Mouse (Mus musculus): ENCODE measurements around the gene Zfand3. TPM values are rescaled to one million over a fixed set of nuclear protein-coding genes. Genes with fewer than 3 reads are reported as not detected.

Gene Zfand3
- polyA plus RNA-seq, 1 experiment from 2014 or later, result 49.3 TPM

DNA sequence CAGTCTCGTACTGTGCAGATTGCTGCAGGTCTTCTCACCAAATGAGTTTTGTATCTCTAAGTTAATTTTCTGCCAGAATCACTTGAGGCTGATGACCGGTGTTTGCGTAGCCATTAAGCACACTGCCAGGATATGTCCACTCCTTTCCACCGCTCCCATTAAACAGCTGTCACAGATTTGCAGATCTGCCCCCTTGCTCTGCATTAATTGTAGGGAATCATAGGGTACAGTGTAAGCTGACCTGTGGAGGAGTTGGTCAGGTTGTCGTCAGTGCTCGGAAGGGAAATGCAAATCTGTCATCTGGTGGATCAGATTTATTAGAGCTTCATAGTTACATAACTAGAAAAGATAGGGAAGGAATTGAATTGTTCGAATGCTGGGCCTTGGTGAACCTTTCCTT is 106.1 kb downstream of the Zfand3 start:
- no peak overlapping the region for H3K4me2 ChIP-seq
- no peaks in the 10 kb centered on the region for H3K27me3 ChIP-seq
- no peak for ATAC-seq (replicated peaks; ENCODE audit: insufficient number of reproducible peaks, insufficient read depth, low FRiP score, low read depth)
- no peak overlapping the region for H3K9ac ChIP-seq
- no peak overlapping the region for H3K27ac ChIP-seq
- H3K36me3 ChIP-seq, result no peaks in the 10 kb centered on the region
- H3K4me3 ChIP-seq, result no peak overlapping the region
- 64% methylated on average over 7 of the region's 7 CpGs for WGBS
- H3K4me1 ChIP-seq (replicated peaks), result peaks cover 18% of the 10 kb centered on the region
- H3K9me3 ChIP-seq (replicated peaks), result no peaks in the 10 kb centered on the region

DNA sequence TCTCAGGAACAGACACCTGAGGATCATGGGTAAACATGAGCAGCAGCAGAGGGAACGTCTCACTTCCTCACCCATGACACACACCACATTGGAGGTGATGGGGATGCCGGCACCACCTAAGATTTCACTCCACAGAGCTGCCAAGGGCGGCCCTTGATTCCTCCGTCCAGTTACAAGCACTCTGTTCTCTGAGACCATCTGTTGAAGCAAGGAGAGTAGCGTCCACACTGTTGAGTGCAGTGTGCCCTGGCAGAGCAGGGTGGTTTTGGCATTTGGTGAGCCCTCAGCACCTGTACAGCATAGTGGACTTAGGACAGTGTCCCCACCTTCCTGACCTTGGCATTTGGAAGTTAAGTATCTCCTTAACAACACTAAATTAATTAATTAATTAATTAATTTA is 107.0 kb downstream of the Zfand3 start:
- Histone ChIP-seq H3K9ac (no peak overlapping the region), H3K36me3 (no peaks in the 10 kb centered on the region), H3K4me3 (no peak overlapping the region), H3K27me3 (no peaks in the 10 kb centered on the region), H3K4me2 (no peak overlapping the region), H3K9me3 (replicated peaks) (no peaks in the 10 kb centered on the region), H3K4me1 (replicated peaks) (peaks cover 21% of the 10 kb centered on the region), H3K27ac (no peak overlapping the region)
- ATAC-seq (replicated peaks; ENCODE audit: insufficient number of reproducible peaks, insufficient read depth, low FRiP score, low read depth), result no peak
- 60% methylated on average over 5 of the region's 5 CpGs for WGBS

GRCm38 (mm10) chr17:30112080-30112479 is 107.5 kb downstream of the Zfand3 start:
- Histone ChIP-seq H3K4me1 (replicated peaks) (peaks cover 26% of the 10 kb centered on the region), H3K27me3 (no peaks in the 10 kb centered on the region), H3K27ac (no peak overlapping the region), H3K36me3 (no peaks in the 10 kb centered on the region), H3K4me3 (no peak overlapping the region), H3K4me2 (no peak overlapping the region), H3K9ac (no peak overlapping the region), H3K9me3 (replicated peaks) (no peaks in the 10 kb centered on the region)
- WGBS, result 77% methylated on average over 4 of the region's 4 CpGs
- ATAC-seq (replicated peaks; ENCODE audit: insufficient number of reproducible peaks, insufficient read depth, low FRiP score, low read depth), result no peak

- no peaks in the 10 kb centered on the region for H3K27me3 ChIP-seq
- H3K9ac ChIP-seq, result no peak overlapping the region
- no peak for ATAC-seq (replicated peaks; ENCODE audit: insufficient number of reproducible peaks, insufficient read depth, low FRiP score, low read depth)
- no peak overlapping the region for H3K4me3 ChIP-seq
- no peak overlapping the region for H3K27ac ChIP-seq
- no peak overlapping the region for H3K4me2 ChIP-seq
- H3K9me3 ChIP-seq (replicated peaks), result no peaks in the 10 kb centered on the region
- peaks cover 28% of the 10 kb centered on the region for H3K4me1 ChIP-seq (replicated peaks)
- WGBS, result 74% methylated on average over 7 of the region's 7 CpGs
- no peaks in the 10 kb centered on the region for H3K36me3 ChIP-seq
These were observed 108.2 kb downstream of the Zfand3 start for GRCm38 (mm10) chr17:30112555-30113305.

GRCm38 (mm10) chr17:30114761-30115160 is 110.2 kb downstream of the Zfand3 start:
- no peaks in the 10 kb centered on the region for H3K36me3 ChIP-seq
- ATAC-seq (replicated peaks; ENCODE audit: insufficient number of reproducible peaks, insufficient read depth, low FRiP score, low read depth), result no peak
- H3K4me2 ChIP-seq, result no peak overlapping the region
- no peaks in the 10 kb centered on the region for H3K9me3 ChIP-seq (replicated peaks)
- peaks cover 39% of the 10 kb centered on the region for H3K4me1 ChIP-seq (replicated peaks)
- no peaks in the 10 kb centered on the region for H3K27me3 ChIP-seq
- WGBS, result 81% methylated on average over 3 of the region's 3 CpGs
- no peak overlapping the region for H3K27ac ChIP-seq
- H3K4me3 ChIP-seq, result no peak overlapping the region
- no peak overlapping the region for H3K9ac ChIP-seq

DNA sequence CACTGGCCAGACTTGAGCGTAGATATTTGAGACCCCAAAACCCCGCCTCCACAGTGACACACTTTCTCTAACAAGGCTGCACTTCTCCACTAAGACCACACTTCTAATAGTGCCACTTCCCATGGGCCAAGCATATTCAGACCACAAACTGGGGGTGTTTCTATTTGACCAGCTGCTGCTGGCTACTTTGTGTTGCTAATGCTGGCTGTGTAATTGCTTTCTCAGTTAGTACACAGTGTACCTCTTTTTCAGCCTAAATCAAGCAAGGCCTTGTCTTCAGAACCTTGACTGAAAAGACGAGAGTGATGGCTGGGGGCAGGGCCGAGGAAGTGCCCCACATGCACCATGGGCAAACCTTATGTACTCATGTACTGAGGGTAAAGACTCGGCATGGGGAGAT is 111.7 kb downstream of the Zfand3 start:
- Histone ChIP-seq H3K9me3 (replicated peaks) (no peaks in the 10 kb centered on the region), H3K27ac (no peak overlapping the region), H3K36me3 (no peaks in the 10 kb centered on the region), H3K4me2 (no peak overlapping the region), H3K9ac (no peak overlapping the region), H3K27me3 (no peaks in the 10 kb centered on the region), H3K4me3 (no peak overlapping the region), H3K4me1 (replicated peaks) (peaks cover 30% of the 10 kb centered on the region)
- WGBS, result 80% methylated on average over 5 of the region's 5 CpGs
- ATAC-seq (replicated peaks; ENCODE audit: insufficient number of reproducible peaks, insufficient read depth, low FRiP score, low read depth), result no peak

- no peaks in the 10 kb centered on the region for H3K36me3 ChIP-seq
- peaks cover 22% of the 10 kb centered on the region for H3K4me1 ChIP-seq (replicated peaks)
- no peaks in the 10 kb centered on the region for H3K27me3 ChIP-seq
- no peak overlapping the region for H3K4me3 ChIP-seq
- ATAC-seq (replicated peaks; ENCODE audit: insufficient number of reproducible peaks, insufficient read depth, low FRiP score, low read depth), result no peak
- H3K27ac ChIP-seq, result no peak overlapping the region
- no peaks in the 10 kb centered on the region for H3K9me3 ChIP-seq (replicated peaks)
- 72% methylated on average over 5 of the region's 5 CpGs for WGBS
- H3K4me2 ChIP-seq, result no peak overlapping the region
- no peak overlapping the region for H3K9ac ChIP-seq
These were observed 113.5 kb downstream of the Zfand3 start for GRCm38 (mm10) chr17:30118036-30118435.

DNA sequence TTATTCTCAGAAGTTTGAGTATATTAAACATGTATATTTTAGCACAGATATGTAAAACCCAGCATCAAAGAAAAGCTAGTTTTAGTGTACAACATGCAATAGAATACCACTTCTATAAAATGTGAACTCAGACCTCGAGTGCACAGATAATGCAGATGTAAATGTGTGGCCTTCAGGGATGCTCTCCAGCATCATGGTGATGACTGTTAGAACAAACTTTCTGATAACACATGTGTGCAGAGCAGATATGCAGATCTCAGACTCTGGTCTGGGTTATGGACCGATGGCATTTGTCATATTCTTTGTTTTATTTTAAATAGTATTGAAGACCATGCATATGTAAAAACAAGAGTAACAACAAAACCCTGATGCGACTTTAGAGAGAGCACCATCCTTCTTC is 117.7 kb downstream of the Zfand3 start:
- H3K27me3 ChIP-seq, result no peaks in the 10 kb centered on the region
- 82% methylated on average over 3 of the region's 3 CpGs for WGBS
- no peak for ATAC-seq (replicated peaks; ENCODE audit: insufficient number of reproducible peaks, insufficient read depth, low FRiP score, low read depth)

GRCm38 (mm10) chr17:30128456-30128855 is 123.9 kb downstream of the Zfand3 start:
- H3K4me3 ChIP-seq, result no peak overlapping the region
- H3K9ac ChIP-seq, result no peak overlapping the region
- H3K27me3 ChIP-seq, result no peaks in the 10 kb centered on the region
- no peak overlapping the region for H3K27ac ChIP-seq
- no peak overlapping the region for H3K4me2 ChIP-seq
- H3K36me3 ChIP-seq, result no peaks in the 10 kb centered on the region
- peaks cover 19% of the 10 kb centered on the region for H3K4me1 ChIP-seq (replicated peaks)
- no peaks in the 10 kb centered on the region for H3K9me3 ChIP-seq (replicated peaks)
- WGBS, result 74% methylated on average over 6 of the region's 6 CpGs
- ATAC-seq (replicated peaks; ENCODE audit: insufficient number of reproducible peaks, insufficient read depth, low FRiP score, low read depth), result no peak

More for the DNA sequence above, 117.7 kb downstream of the Zfand3 start:
- H3K36me3 ChIP-seq, result no peaks in the 10 kb centered on the region
- no peak overlapping the region for H3K9ac ChIP-seq
- H3K4me2 ChIP-seq, result no peak overlapping the region
- no peak overlapping the region for H3K4me3 ChIP-seq
- peaks cover 11% of the 10 kb centered on the region for H3K4me1 ChIP-seq (replicated peaks)
- H3K9me3 ChIP-seq (replicated peaks), result no peaks in the 10 kb centered on the region
- no peak overlapping the region for H3K27ac ChIP-seq

- Histone ChIP-seq H3K4me3 (no peak overlapping the region), H3K9me3 (replicated peaks) (no peaks in the 10 kb centered on the region), H3K4me2 (no peak overlapping the region), H3K27ac (no peak overlapping the region), H3K4me1 (replicated peaks) (peaks cover 23% of the 10 kb centered on the region), H3K36me3 (no peaks in the 10 kb centered on the region), H3K27me3 (no peaks in the 10 kb centered on the region), H3K9ac (no peak overlapping the region)
- 90% methylated on average over 7 of the region's 7 CpGs for WGBS
- no peak for ATAC-seq (replicated peaks; ENCODE audit: insufficient number of reproducible peaks, insufficient read depth, low FRiP score, low read depth)
These were observed 124.7 kb downstream of the Zfand3 start for GRCm38 (mm10) chr17:30129220-30129619.

GRCm38 (mm10) chr17:30130326-30130725 is 125.8 kb downstream of the Zfand3 start:
- no peak for ATAC-seq (replicated peaks; ENCODE audit: insufficient number of reproducible peaks, insufficient read depth, low FRiP score, low read depth)
- Histone ChIP-seq H3K9ac (no peak overlapping the region), H3K4me2 (no peak overlapping the region), H3K4me1 (replicated peaks) (peaks cover 26% of the 10 kb centered on the region), H3K27ac (no peak overlapping the region), H3K36me3 (no peaks in the 10 kb centered on the region), H3K27me3 (no peaks in the 10 kb centered on the region), H3K9me3 (replicated peaks) (no peaks in the 10 kb centered on the region), H3K4me3 (no peak overlapping the region)
- 90% methylated on average over 4 of the region's 4 CpGs for WGBS

DNA sequence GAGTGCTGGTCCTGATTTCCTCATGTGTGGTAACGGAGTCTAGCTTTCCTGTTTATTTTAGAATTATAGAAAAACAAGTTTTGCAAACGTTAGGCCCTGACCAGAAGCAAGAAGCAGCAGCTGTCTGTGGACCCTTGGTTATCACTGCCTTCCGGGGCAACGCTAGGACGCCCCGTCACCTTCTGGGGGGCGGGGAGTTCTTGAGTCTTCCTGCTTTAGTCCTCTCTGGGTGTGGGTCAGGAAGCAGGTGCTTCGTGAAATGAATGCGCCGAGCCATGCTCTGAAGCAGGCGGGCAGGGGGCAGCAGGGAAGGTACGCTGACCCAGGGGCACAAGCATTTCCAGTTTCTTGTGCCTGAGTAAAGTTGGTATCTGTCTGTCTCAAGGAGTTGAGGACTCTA is 129.1 kb downstream of the Zfand3 start:
- Histone ChIP-seq H3K36me3 (0 out of 2 replicates have a peak, but pooled peaks cover 4% of the 10 kb centered on the region), H3K9me3 (replicated peaks) (no peaks in the 10 kb centered on the region), H3K27ac (no peak overlapping the region), H3K4me3 (no peak overlapping the region), H3K27me3 (no peaks in the 10 kb centered on the region), H3K4me2 (no peak overlapping the region), H3K9ac (no peak overlapping the region), H3K4me1 (replicated peaks) (peaks cover 38% of the 10 kb centered on the region)
- ATAC-seq (replicated peaks; ENCODE audit: insufficient number of reproducible peaks, insufficient read depth, low FRiP score, low read depth), result no peak
- 67% methylated on average over 12 of the region's 12 CpGs for WGBS
